Mouse (Mus musculus): ENCODE measurements around the gene Cacna1c.
A peak's percentile ranks its signal among the peaks of the same experiment; 100 is the strongest.

The Cacna1c gene

GRCm38 (mm10) chr6:118765261-118765660 is 431.0 kb downstream of the Cacna1c start:
- no peak for DNase-seq (ENCODE audit: extremely low spot score, low read depth, low spot score)

- DNase-seq (ENCODE audit: extremely low spot score, low read depth, low spot score): no peak
Measured at GRCm38 (mm10) chr6:118759015-118759414, 437.2 kb downstream of the Cacna1c start.

GRCm38 (mm10) chr6:118758290-118758907 is 437.8 kb downstream of the Cacna1c start:
- DNase-seq (ENCODE audit: extremely low spot score, low read depth, low spot score): no peak

GRCm38 (mm10) chr6:118757533-118758289 is 438.5 kb downstream of the Cacna1c start:
- DNase-seq (ENCODE audit: extremely low spot score, low read depth, low spot score): no peak

- peak; percentile 33 for DNase-seq (ENCODE audit: extremely low spot score, low read depth, low spot score)
Measured at GRCm38 (mm10) chr6:118756511-118756910, 439.7 kb downstream of the Cacna1c start.

GRCm38 (mm10) chr6:118755768-118756167 is 440.4 kb downstream of the Cacna1c start:
- no peak for DNase-seq (ENCODE audit: extremely low spot score, low read depth, low spot score)

- no peak for DNase-seq (ENCODE audit: extremely low spot score, low read depth, low spot score)
Measured at GRCm38 (mm10) chr6:118754439-118754838, 441.8 kb downstream of the Cacna1c start.

- DNase-seq (ENCODE audit: extremely low spot score, low read depth, low spot score): no peak
Measured at GRCm38 (mm10) chr6:118753787-118754186, 442.4 kb downstream of the Cacna1c start.

GRCm38 (mm10) chr6:118753064-118753463 is 443.2 kb downstream of the Cacna1c start:
- DNase-seq (ENCODE audit: extremely low spot score, low read depth, low spot score): no peak

- no peak for DNase-seq (ENCODE audit: extremely low spot score, low read depth, low spot score)
Measured at GRCm38 (mm10) chr6:118749285-118749684, 446.9 kb downstream of the Cacna1c start.

GRCm38 (mm10) chr6:118742701-118743100 is 453.5 kb downstream of the Cacna1c start:
- DNase-seq (ENCODE audit: extremely low spot score, low read depth, low spot score): no peak

GRCm38 (mm10) chr6:118741841-118742240 is 454.4 kb downstream of the Cacna1c start:
- DNase-seq (ENCODE audit: extremely low spot score, low read depth, low spot score): no peak

GRCm38 (mm10) chr6:118739961-118740599 is 456.1 kb downstream of the Cacna1c start:
- DNase-seq (ENCODE audit: extremely low spot score, low read depth, low spot score): no peak

GRCm38 (mm10) chr6:118739344-118739743 is 456.9 kb downstream of the Cacna1c start:
- DNase-seq (ENCODE audit: extremely low spot score, low read depth, low spot score): no peak

GRCm38 (mm10) chr6:118738656-118739055 is 457.6 kb downstream of the Cacna1c start:
- no peak for DNase-seq (ENCODE audit: extremely low spot score, low read depth, low spot score)

- DNase-seq (ENCODE audit: extremely low spot score, low read depth, low spot score): no peak
Measured at GRCm38 (mm10) chr6:118737078-118737477, 459.1 kb downstream of the Cacna1c start.

GRCm38 (mm10) chr6:118736491-118736890 is 459.7 kb downstream of the Cacna1c start:
- no peak for DNase-seq (ENCODE audit: extremely low spot score, low read depth, low spot score)

- DNase-seq (ENCODE audit: extremely low spot score, low read depth, low spot score): no peak
Measured at GRCm38 (mm10) chr6:118735145-118735544, 461.1 kb downstream of the Cacna1c start.

GRCm38 (mm10) chr6:118731937-118732336 is 464.3 kb downstream of the Cacna1c start:
- DNase-seq (ENCODE audit: extremely low spot score, low read depth, low spot score): no peak

GRCm38 (mm10) chr6:118724908-118725307 is 471.3 kb downstream of the Cacna1c start:
- DNase-seq (ENCODE audit: extremely low spot score, low read depth, low spot score): no peak

GRCm38 (mm10) chr6:118724388-118724787 is 471.8 kb downstream of the Cacna1c start:
- DNase-seq (ENCODE audit: extremely low spot score, low read depth, low spot score): no peak

- DNase-seq (ENCODE audit: extremely low spot score, low read depth, low spot score): no peak
Measured at GRCm38 (mm10) chr6:118722336-118722735, 473.9 kb downstream of the Cacna1c start.
